Mouse (Mus musculus) liver, embryonic 16.5 days (tissue): Measurements from ENCODE around the gene Nip7. TPM values are rescaled to one million over a fixed set of nuclear protein-coding genes. Genes with fewer than 3 reads are reported as not detected.
"Not testable (repeated sequence)": the region's sequence is repeated elsewhere in the genome, so short reads cannot be mapped to it uniquely, and the experiment has no call there.

Experiments used
- ATAC-seq: fragments of 200-750 bp; cut with Nextera tagmentation; 2 replicates; pipeline ENCODE4 v1.8.0; 2017; ENCODE audit warnings: low read depth, mild to moderate bottlenecking, moderate number of reproducible peaks, moderate library complexity
- H3K27ac ChIP-seq: fragments of 300-500 bp; sonication (generic); 2 replicates; pipeline ENCODE4 v1.5.1; 2014; ENCODE audit warnings: mild to moderate bottlenecking, low read length
- H3K27me3 ChIP-seq: fragments of 300-500 bp; sonication (generic); 2 replicates; pipeline ENCODE4 v1.6.1; 2014; ENCODE audit warnings: low read depth, low read length, mixed read lengths; ENCODE audit not compliant: control insufficient read depth, insufficient read depth
- H3K36me3 ChIP-seq: fragments of 300-500 bp; sonication (generic); 2 replicates; pipeline ENCODE4 v1.6.1; 2014; ENCODE audit warnings: mild to moderate bottlenecking; ENCODE audit not compliant: control insufficient read depth, insufficient read depth
- H3K4me1 ChIP-seq: fragments of 300-500 bp; sonication (generic); 2 replicates; pipeline ENCODE4 v1.6.1; 2014; ENCODE audit warnings: low read depth, low read length, mixed read lengths; ENCODE audit not compliant: control insufficient read depth
- H3K4me2 ChIP-seq: fragments of 300-500 bp; sonication (generic); 2 replicates; pipeline ENCODE4 v1.6.1; 2014; ENCODE audit warnings: low read depth, low read length, mixed read lengths
- H3K4me3 ChIP-seq: fragments of 300-500 bp; sonication (generic); 2 replicates; pipeline ENCODE4 v1.5.1; 2014; ENCODE audit warnings: low read depth, mild to moderate bottlenecking, low read length
- H3K9ac ChIP-seq: fragments of 300-500 bp; sonication (generic); 2 replicates; pipeline ENCODE4 v1.6.1; 2014; ENCODE audit warnings: low read depth, low read length
- H3K9me3 ChIP-seq: fragments of 300-500 bp; sonication (generic); replicated peaks from 2 replicates; pipeline ENCODE4 v1.6.1; 2016; ENCODE audit warnings: low read length; ENCODE audit not compliant: control insufficient read depth
- WGBS: fragments of 180-500 bp; shearing (Covaris S2); extraction: QIAGEN DNeasy Blood & Tissue Kit; methylation state at CpG from one replicate; pipeline ENCODE4 v1.1.7; 2014; ENCODE audit not compliant: insufficient replicate concordance; 5-methylcytosine and 5-hydroxymethylcytosine counted together
- polyA plus RNA-seq: library from polyadenylated mRNA; unstranded; fragments of >200 nt; fragmentation: Nextera tagmentation; extraction: Ambion mirVana; gene quantifications from 2 replicates; pipeline ENCODE4 v1.2.1, GENCODE M21; 2015

Nip7 gene
- polyA plus RNA-seq, 1 experiment from 2014 or later: 25.9 TPM

DNA sequence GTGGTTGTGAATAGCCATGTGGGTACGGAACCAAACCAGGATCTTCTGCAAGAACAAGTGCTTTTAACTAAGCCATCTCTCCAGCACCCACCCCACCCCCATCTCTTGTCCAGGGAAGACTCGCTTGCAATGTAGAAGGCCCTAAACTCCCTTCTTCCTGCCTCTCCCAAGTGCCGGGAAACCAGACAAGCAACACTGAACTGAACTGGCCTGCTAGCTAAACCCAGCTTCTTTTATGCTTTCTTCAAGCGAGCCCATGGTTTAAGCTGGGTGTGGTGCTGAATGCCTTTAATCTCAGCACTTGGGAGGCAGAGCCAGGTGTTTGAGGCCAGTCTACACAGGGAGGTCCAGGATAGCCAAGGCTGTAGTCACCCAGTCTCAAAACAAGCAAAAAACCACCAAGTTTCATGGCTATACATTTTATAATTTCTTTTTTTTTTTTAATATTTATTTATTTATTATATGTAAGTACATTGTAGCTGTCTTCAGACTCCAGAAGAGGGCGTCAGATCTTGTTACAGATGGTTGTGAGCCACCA lies 31.9 kb downstream of the Nip7 start:
- Histone ChIP-seq H3K9ac (no peak overlapping the region), H3K4me1 (no peaks in the 10 kb centered on the region), H3K36me3 (peaks cover 13% of the 10 kb centered on the region), H3K4me2 (no peak overlapping the region), H3K4me3 (no peak overlapping the region), H3K27ac (no peak overlapping the region), H3K27me3 (no peaks in the 10 kb centered on the region), H3K9me3 (no peaks in the 10 kb centered on the region)
- ATAC-seq: no peak
- 85% methylated on average over 5 of the region's 5 CpGs for WGBS

DNA sequence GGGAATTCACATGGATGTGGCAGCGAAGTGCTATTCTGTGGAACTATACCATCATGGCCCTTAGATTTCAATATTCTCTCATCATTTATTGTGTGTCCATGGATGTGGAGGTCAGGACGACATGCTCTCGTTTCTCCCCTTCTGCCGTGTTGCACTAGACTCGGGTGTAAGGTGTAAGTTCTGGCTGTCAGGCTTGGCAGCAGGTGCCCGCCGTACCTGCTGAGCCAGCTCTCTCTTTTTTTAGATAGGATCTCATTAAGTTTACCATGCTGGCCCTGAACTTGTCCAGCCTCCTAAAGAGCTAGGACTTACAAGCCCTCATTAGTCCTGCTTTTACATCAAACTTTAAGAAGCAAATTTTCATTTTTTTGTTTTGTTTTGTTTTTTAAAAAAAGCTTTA lies 33.9 kb downstream of the Nip7 start:
- H3K4me2 ChIP-seq: no peak overlapping the region
- H3K27ac ChIP-seq: no peak overlapping the region
- H3K9me3 ChIP-seq: no peaks in the 10 kb centered on the region
- H3K27me3 ChIP-seq: no peaks in the 10 kb centered on the region
- H3K4me3 ChIP-seq: no peak overlapping the region
- no peak for ATAC-seq
- peaks cover 10% of the 10 kb centered on the region for H3K4me1 ChIP-seq
- H3K9ac ChIP-seq: no peak overlapping the region
- 91% methylated on average over 7 of the region's 7 CpGs for WGBS
- H3K36me3 ChIP-seq: peaks cover 9% of the 10 kb centered on the region

DNA sequence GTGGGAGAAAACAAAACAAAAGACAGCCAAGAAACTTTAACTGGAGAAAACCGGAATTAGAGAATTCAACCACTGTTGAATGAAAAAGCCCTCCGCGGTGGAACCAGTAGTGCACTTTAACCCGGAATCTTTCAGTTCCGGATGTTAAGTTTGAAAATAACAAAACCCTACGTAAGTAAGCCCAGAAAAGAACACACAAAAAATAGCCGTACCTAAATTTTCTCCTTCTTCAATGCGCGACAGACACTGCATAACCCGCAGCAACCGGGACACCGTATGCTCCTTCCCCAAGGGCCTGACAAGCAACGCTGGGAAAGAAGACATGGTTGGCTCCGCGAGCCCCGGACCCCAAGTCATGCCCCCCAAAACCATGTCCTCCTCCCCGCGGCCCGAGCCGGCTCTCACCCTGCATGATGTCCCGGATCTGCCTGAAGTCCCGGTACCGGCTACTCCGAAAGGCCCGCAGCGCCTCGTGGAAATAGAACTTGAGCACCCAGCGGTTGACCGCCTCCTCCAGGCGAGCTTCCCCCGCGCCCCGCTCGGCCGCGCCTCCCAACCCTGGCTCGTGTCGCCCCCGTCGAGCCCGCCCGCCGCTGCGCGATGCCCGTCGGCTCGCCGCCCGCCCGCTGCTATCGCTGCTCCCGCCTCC lies 39.2 kb downstream of the Nip7 start:
- H3K27me3 ChIP-seq: no peaks in the 10 kb centered on the region
- peak overlapping the region; percentile 77 for H3K4me2 ChIP-seq
- H3K36me3 ChIP-seq: peaks cover 2% of the 10 kb centered on the region; the same call in 1 of the 2 replicates
- ATAC-seq: peak; percentile 20
- H3K4me1 ChIP-seq: peaks cover 14% of the 10 kb centered on the region
- H3K9ac ChIP-seq: peak overlapping the region; percentile 95
- no peaks in the 10 kb centered on the region for H3K9me3 ChIP-seq
- H3K4me3 ChIP-seq: peak overlapping the region; percentile 91
- under 1% methylated on average over 40 of the region's 53 CpGs for WGBS
- peak overlapping the region; percentile 95 for H3K27ac ChIP-seq

DNA sequence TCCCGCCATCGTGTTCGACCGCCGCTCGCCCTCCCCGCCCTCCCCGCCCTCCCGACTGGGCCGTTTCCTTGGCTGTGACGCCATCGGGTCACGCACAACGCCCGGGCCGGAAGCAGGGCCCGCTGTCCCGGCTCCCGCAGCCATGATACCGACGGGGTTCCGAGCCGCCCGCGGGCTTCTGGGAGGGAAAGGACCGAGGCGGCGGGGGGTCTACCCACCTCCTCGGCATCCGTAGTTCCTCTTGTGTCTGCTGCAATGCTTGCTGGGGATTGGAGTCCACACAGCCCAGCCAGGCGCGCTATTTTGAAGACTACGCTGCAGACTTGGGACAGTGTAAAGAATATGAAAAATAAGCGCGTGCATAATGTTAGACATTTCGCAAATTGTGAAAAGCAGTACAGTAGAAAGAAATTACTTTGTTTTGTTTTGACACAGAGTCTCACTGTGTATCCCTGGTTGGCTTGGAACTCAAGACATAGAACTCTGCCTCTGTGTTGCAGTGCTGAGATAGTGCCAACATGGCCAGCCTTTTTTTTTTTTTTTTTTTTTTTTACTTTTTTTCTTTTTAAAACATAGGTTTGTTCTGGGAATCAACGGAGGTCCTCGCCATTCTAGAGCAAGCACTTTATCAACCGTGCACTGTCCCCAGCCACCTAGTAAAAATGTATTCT lies 39.8 kb downstream of the Nip7 start, which contains the start of gene Terf2:
TSS of gene Terf2 (minus strand) at position 182 of the 671 bp plus-strand sequence.
- H3K27me3 ChIP-seq: no peaks in the 10 kb centered on the region
- H3K27ac ChIP-seq: peak within 1 kb of the TSS; percentile 95
- H3K4me3 ChIP-seq: peak within 1 kb of the TSS; percentile 91
- ATAC-seq: peak; percentile 89
- H3K4me1 ChIP-seq: peaks cover 14% of the 10 kb centered on the region
- peak within 1 kb of the TSS; percentile 77 for H3K4me2 ChIP-seq
- no peaks in the 10 kb centered on the region for H3K9me3 ChIP-seq
- 2% methylated on average over 39 of the region's 39 CpGs for WGBS
- peak within 1 kb of the TSS; percentile 95 for H3K9ac ChIP-seq
- H3K36me3 ChIP-seq: no peaks in the 10 kb centered on the region; the same call in 1 of the 2 replicates

DNA sequence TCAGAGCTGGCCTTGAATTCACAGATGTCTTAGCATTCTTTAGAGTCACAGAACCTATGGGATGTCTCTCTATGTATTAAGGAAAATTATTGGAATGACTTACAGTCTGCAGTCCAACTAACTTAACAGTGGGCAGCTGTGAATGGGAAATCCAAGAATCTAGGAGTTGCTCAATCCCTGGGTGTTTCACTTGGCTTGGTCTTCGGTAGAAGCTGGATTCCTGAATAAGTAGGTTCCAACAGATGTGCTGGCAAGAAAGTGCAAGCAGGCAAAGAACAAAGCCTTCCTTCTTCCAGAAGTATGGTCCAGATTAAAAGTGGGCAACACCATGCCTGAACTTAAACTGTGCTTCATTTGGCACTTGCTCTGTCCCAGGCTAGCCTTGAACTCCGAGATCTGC lies 44.0 kb downstream of the Nip7 start:
- Histone ChIP-seq H3K4me3 (no peak overlapping the region), H3K27ac (no peak overlapping the region), H3K9ac (no peak overlapping the region), H3K27me3 (no peaks in the 10 kb centered on the region), H3K36me3 (no peaks in the 10 kb centered on the region), H3K9me3 (no peaks in the 10 kb centered on the region), H3K4me1 (peaks cover 4% of the 10 kb centered on the region), H3K4me2 (no peak overlapping the region)
- WGBS: 74% methylated on average over 2 of the region's 2 CpGs
- ATAC-seq: no peak

DNA sequence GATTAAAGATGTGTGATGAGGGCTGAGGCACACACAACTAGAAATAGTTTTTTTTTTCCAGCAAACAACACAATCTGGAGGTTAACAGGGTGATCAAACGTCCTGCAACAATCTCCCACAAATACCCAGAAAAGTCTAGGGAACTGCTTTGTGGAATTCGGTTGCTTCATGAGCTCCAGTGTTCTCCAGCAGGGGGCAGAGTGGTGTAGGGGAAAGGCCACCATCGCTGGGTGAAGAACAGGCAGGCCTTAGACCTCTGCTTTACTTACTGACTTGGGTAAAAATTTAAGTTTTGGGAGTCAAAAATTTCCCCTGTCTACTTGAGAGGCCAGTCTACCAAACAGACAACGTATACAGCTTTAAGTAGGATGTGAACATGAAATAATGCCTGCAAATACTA lies 47.9 kb downstream of the Nip7 start:
- H3K4me2 ChIP-seq: no peak overlapping the region
- no peak overlapping the region for H3K9ac ChIP-seq
- no peaks in the 10 kb centered on the region for H3K9me3 ChIP-seq
- H3K27me3 ChIP-seq: no peaks in the 10 kb centered on the region
- no peak overlapping the region for H3K27ac ChIP-seq
- no peak for ATAC-seq
- H3K36me3 ChIP-seq: no peaks in the 10 kb centered on the region
- H3K4me3 ChIP-seq: no peak overlapping the region
- WGBS: 11% methylated on average over 4 of the region's 4 CpGs
- no peaks in the 10 kb centered on the region for H3K4me1 ChIP-seq

DNA sequence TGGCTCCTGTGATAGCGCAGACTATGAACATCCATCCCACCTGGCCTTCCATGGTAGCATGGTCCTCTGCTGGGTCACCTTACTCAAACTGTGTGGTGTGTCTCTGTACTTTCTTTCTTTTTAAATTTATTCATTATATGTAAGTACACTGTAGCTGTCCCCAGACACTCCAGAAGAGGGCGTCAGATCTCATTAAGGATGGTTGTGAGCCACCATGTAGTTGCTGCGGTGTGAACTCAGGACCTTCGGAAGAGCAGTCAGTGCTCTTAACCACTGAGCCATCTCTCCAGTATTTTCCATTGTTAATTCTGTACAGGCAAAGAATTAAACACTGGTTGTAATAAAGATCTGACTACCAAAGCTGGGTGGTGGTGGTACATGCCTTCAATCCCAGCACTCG lies 51.4 kb downstream of the Nip7 start:
- H3K4me2 ChIP-seq, H3K36me3 ChIP-seq, H3K9ac ChIP-seq, H3K9me3 ChIP-seq, H3K27ac ChIP-seq, H3K27me3 ChIP-seq, H3K4me3 ChIP-seq, ATAC-seq, H3K4me1 ChIP-seq: not testable (repeated sequence)
- WGBS: 80% methylated on average over 5 of the region's 5 CpGs

DNA sequence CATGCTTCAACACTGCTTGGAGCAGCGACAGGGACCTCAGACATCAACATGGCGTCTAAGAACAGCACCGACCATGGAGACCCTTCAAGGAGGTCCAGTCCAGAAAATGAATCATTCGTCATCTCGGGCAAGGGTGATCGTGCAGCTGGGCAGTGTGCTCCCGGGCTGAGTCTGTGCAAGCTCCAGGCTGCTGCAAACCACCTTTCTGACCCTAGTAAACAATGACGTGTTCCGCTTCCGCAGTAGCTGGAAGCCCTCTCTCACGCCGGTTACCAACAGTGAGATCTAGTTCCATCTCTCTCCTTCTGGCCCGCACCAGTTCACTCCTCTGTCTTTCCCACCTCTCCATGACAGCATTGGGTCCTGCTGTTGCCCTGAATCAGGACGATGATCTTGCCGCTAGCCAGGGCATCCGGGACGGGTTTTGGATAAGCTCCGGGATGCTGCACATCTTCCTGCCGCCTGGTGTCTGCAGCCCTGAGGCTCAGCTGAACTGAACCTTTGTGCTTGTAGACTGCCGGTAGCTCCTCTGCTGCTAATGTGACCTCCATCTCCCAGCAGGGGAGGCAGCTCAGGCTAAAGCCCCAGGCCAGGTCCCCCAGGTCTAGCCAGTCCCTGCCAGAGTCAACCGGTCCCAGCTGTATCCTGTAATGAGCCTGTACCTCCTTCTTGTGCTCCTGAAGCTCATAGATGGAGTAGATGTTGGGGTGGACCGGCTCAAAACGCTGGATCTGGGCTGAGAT lies 52.5 kb downstream of the Nip7 start:
- ATAC-seq: no peak
- H3K4me3 ChIP-seq: no peak overlapping the region
- H3K4me2 ChIP-seq: peak overlapping the region; percentile 3; the same call in 1 of the 2 replicates

More for the DNA sequence above, 52.5 kb downstream of the Nip7 start:
- H3K36me3 ChIP-seq: no peaks in the 10 kb centered on the region
- no peak overlapping the region for H3K9ac ChIP-seq
- H3K9me3 ChIP-seq: no peaks in the 10 kb centered on the region
- WGBS: 64% methylated on average over 23 of the region's 23 CpGs
- H3K27ac ChIP-seq: no peak overlapping the region
- H3K27me3 ChIP-seq: no peaks in the 10 kb centered on the region
- no peaks in the 10 kb centered on the region for H3K4me1 ChIP-seq
